Mouse (Mus musculus): ENCODE measurements at regions not wholly inside any gene's neighbourhood (a gene's known extent, or its start where the extent isn't known, plus 50 kb on each side); places are given as distances from the start of the nearest gene placed in this dataset.

DNA sequence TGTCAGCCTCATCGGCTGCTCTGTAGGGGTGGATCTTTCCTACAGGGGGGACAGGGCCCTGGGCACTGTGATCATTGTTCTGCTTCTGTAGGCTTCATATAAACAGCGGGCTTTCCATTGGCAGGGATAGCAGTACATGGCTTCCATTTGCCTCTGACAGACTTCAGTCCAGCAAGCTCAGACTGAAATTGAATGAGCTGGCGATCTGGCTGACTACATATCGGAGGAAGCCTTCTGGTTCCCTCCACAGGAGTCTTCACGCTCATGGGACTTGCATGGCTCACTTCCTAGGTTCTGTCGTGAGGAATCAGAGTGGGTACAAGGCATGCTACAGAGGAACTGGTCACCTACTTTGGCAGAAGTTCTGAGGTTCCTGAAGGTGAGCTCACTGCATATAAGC lies 155.7 kb upstream of the BB014433 start:
- TF ChIP-seq CTCF (IDR thresholded peaks at IDR 0.05; ENCODE audit: borderline replicate concordance, extremely low read depth, insufficient read depth, insufficient read length), result no peak
- TF ChIP-seq POLR2A (IDR thresholded peaks at IDR 0.05; ENCODE audit: borderline replicate concordance, extremely low read depth, insufficient read depth, insufficient read length, poor library complexity, severe bottlenecking), result no peak
